In genomic region chr2:72356471-72356870, GRCm38 (mm10) we compare ENCODE assay signal across 25 mouse cellular contexts.
A peak's percentile ranks its signal among the peaks of the same experiment; 100 is the strongest.
DNase-seq lines count a peak whose midpoint lies in the region; ATAC-seq and TF ChIP-seq lines count a peak whose summit lies in the region.
"Had no signal": no experiment of that assay in that cellular context is flagged by ENCODE, and none has a peak within 500 bp of the region (broad histone marks: within the 10 kb centered on the region; RNA-seq: fewer than 3 reads in every experiment).

No protein-coding gene starts in this region.

- no peak overlapping the region for H3K4me3 ChIP-seq in kidney, adult 2 months (ENCODE audit: insufficient read depth, low read depth, low read length)
- H3K4me3 ChIP-seq in midbrain, embryonic 11.5 days (ENCODE audit: low read depth, low read length) = no peak overlapping the region
- no peak overlapping the region for H3K4me3 ChIP-seq in midbrain, embryonic 13.5 days (replicated peaks)
- H3K4me3 ChIP-seq: embryonic facial prominence, embryonic 10.5 days; embryonic facial prominence, embryonic 12.5 days; forebrain, embryonic 13.5 days had no signal

- intact Hi-C loops in gastrocnemius, postnatal 14 days (cut with DNase I; ENCODE audit: low total_unique reads) = no loop called here

- H3K9me3 ChIP-seq in midbrain, embryonic 11.5 days (ENCODE audit: control insufficient read depth, low read length) = no peaks in the 10 kb centered on the region
- no peaks in the 10 kb centered on the region for H3K9me3 ChIP-seq in midbrain, embryonic 13.5 days
- H3K9me3 ChIP-seq: embryonic facial prominence, embryonic 10.5 days; embryonic facial prominence, embryonic 12.5 days; forebrain, embryonic 13.5 days; G1E had no signal

- H3K4me1 ChIP-seq in kidney, adult 2 months (ENCODE audit: control insufficient read depth, insufficient read depth, low read length) = no peaks in the 10 kb centered on the region
- H3K4me1 ChIP-seq in midbrain, embryonic 11.5 days (ENCODE audit: control insufficient read depth, insufficient read depth, low read length) = peaks cover 6% of the 10 kb centered on the region
- peaks cover 9% of the 10 kb centered on the region for H3K4me1 ChIP-seq in midbrain, embryonic 13.5 days (replicated peaks)
- H3K4me1 ChIP-seq: embryonic facial prominence, embryonic 10.5 days; embryonic facial prominence, embryonic 12.5 days had no signal

- H3K27ac ChIP-seq in kidney, adult 2 months (ENCODE audit: insufficient read depth, low read depth, low read length) = no peak overlapping the region
- no peak overlapping the region for H3K27ac ChIP-seq in midbrain, embryonic 11.5 days (ENCODE audit: low read depth, low read length)
- no peak overlapping the region for H3K27ac ChIP-seq in midbrain, embryonic 13.5 days
- H3K27ac ChIP-seq: embryonic facial prominence, embryonic 10.5 days; embryonic facial prominence, embryonic 12.5 days; forebrain, embryonic 13.5 days had no signal

- 81% methylated on average over 10 of the region's 10 CpGs for WGBS in kidney, adult 2 months
- WGBS in midbrain, embryonic 11.5 days = 81% methylated on average over 10 of the region's 10 CpGs
- 78% methylated on average over 10 of the region's 10 CpGs for WGBS in midbrain, embryonic 13.5 days

- H3K9ac ChIP-seq in midbrain, embryonic 11.5 days (ENCODE audit: low read length) = no peak overlapping the region
- H3K9ac ChIP-seq in midbrain, embryonic 13.5 days (replicated peaks) = no peak overlapping the region
- H3K9ac ChIP-seq: embryonic facial prominence, embryonic 12.5 days; forebrain, embryonic 13.5 days had no signal

- TF ChIP-seq POLR2A in kidney, adult 2 months (IDR thresholded peaks at IDR 0.05; ENCODE audit: low read depth, low read length) = no peak

- TF ChIP-seq CTCF in kidney, adult 2 months (conservative IDR thresholded peaks at IDR 0.05; ENCODE audit: insufficient read depth, insufficient read length, low read depth, low read length) = no peak

- H3K4me2 ChIP-seq in midbrain, embryonic 11.5 days = no peak overlapping the region
- H3K4me2 ChIP-seq in midbrain, embryonic 13.5 days (replicated peaks) = no peak overlapping the region
- H3K4me2 ChIP-seq: embryonic facial prominence, embryonic 12.5 days; forebrain, embryonic 13.5 days had no signal

- H3K36me3 ChIP-seq in kidney, adult 2 months (ENCODE audit: control insufficient read depth, insufficient read depth, low read length) = no peaks in the 10 kb centered on the region
- no peaks in the 10 kb centered on the region for H3K36me3 ChIP-seq in midbrain, embryonic 11.5 days (ENCODE audit: control insufficient read depth, insufficient read depth, low read length)
- H3K36me3 ChIP-seq in midbrain, embryonic 13.5 days = no peaks in the 10 kb centered on the region
- H3K36me3 ChIP-seq: embryonic facial prominence, embryonic 10.5 days; embryonic facial prominence, embryonic 12.5 days had no signal

- no peaks in the 10 kb centered on the region; the same call in 1 of the 2 replicates for H3K27me3 ChIP-seq in kidney, adult 2 months (replicated peaks; ENCODE audit: control insufficient read depth, insufficient read depth, low read length)
- H3K27me3 ChIP-seq in midbrain, embryonic 11.5 days (ENCODE audit: control insufficient read depth, insufficient read depth, low read length) = no peaks in the 10 kb centered on the region
- H3K27me3 ChIP-seq in midbrain, embryonic 13.5 days = no peaks in the 10 kb centered on the region
- H3K27me3 ChIP-seq: CH12.LX; embryonic facial prominence, embryonic 12.5 days; forebrain, embryonic 13.5 days; Patski had no signal

- peak; percentile 42 for DNase-seq in gastrocnemius, adult 18-20 months (ENCODE audit: low spot score)
- DNase-seq in gastrocnemius, postnatal 4 days (ENCODE audit: low spot score in 2 of 2) = no peak
- peak; percentile 42 for DNase-seq in gastrocnemius, postnatal 25 days
- DNase-seq in gastrocnemius, postnatal 14 days = no peak
- peak; percentile 20 for DNase-seq in kidney, adult 2 months
- DNase-seq in kidney, postnatal 10 days = no peak
- DNase-seq in midbrain, embryonic 11.5 days (ENCODE audit: low spot score, missing footprints) = peak; percentile 45
- DNase-seq: adrenal gland, adult 8-10 months; adrenal gland, postnatal 14 days; adrenal gland, postnatal 36 days; B cell, adult 2 months; cerebellum, adult 11-12 months; cerebellum, adult 2 months; cerebellum, adult 9-10 months; cerebellum, postnatal 10 days; cerebellum, postnatal 25 days had no signal

- ATAC-seq in midbrain, embryonic 11.5 days (ENCODE audit: low FRiP score) = no peak
- no peak for ATAC-seq in midbrain, embryonic 13.5 days
- ATAC-seq: activated CD4-positive, CD25-positive, alpha-beta regulatory T cell, adult 4 months; CD4-positive, CD25-positive, alpha-beta regulatory T cell, adult 4 months; forebrain, embryonic 13.5 days; Patski had no signal

Comparison
In these comparisons a context has a peak if more than half of its experiments do, and no peak if none do; other contexts are left out.
1. DNase-seq: peak in gastrocnemius, adult 18-20 months (single experiment), gastrocnemius, postnatal 25 days (single experiment), kidney, adult 2 months (single experiment) and midbrain, embryonic 11.5 days (single experiment); none in gastrocnemius, postnatal 4 days (0 of 2), gastrocnemius, postnatal 14 days (single experiment) and kidney, postnatal 10 days (single experiment).